Mouse (Mus musculus) adrenal gland, adult (tissue): ENCODE data around the gene 5730455P16Rik.
A peak's percentile ranks its signal among the peaks of the same experiment; 100 is the strongest.
"Not testable (repeated sequence)": the region's sequence is repeated elsewhere in the genome, so short reads cannot be mapped to it uniquely, and the experiment has no call there.

Experiments used
- DNase-seq, 2 experiments: peaks; one replicate each; pipeline ENCODE4 v3.0.0; 2022 to 2023; ENCODE audit warnings: low spot score in 1 of 2; ENCODE audit not compliant: inconsistent age in 2 of 2

The 5730455P16Rik gene

GRCm38 (mm10) chr11:80382626-80383018, 4.8 kb upstream of the 5730455P16Rik start:
- DNase-seq: no peak

DNA sequence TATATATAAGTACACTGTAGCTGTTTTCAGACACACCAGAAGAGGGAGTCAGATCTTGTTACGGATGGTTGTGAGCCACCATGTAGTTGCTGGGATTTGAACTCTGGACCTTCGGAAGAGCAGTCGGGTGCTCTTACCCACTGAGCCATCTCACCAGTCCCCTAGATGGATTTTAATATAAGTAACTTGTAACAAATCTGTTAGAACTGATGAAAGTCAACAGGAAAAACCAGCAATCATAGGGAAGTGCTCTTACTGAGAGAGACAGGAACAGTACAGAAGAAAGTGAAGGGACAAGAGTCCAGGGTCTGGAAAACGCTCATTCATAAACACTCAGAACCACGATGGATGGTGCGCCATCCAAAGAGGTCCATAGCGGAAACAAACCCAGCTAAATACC, 1.4 kb upstream of the 5730455P16Rik start:
- DNase-seq: not testable (repeated sequence)

DNA sequence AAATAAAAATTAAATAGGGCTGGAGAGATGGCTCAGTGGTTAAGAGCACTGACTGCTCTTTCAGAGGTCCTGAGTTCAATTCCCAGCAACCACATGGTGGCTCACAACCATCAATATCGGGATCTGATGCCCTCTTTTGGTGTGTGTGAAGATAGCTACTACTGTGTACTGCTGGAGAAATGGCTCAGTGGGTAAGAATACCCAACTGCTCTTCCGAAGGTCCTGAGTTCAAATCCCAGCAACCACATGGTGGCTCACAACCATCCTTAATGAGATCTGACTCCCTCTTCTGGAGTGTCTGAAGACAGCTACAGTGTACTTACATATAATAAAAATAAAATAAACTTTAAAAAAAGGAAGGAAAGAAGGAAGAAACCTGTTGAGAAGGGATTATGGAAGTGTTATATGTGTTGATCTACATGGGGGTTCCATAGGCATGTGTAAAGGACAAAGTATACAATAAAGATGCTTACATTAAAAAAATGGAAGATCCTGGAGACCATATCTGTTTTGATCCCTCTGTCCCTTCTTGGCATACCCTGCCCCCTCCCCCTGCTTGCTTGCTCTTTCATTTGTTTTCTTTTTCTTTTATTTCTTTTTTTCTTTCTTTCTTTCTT, 726 bp upstream of the 5730455P16Rik start:
- DNase-seq: not testable (repeated sequence)

DNA sequence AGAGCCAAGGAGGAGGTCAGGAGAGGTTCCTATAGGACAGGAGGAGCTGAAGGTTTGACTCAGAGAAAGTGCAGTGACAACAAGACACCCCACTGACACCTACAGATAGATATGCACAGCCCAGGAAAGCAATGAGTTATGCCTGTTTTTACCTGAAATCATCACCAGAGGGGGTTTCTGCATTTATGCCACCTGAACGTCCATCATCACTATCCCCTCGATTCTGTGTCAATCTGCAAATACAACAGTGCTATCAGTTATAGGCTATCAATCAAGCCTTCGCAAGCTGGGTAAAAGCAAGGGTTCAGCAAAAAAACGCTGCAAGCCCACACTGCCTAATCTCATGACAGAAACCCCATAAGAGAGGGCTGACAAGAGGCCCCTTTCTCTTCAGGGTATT, 1.2 kb downstream of the 5730455P16Rik start:
- DNase-seq: no peak

DNA sequence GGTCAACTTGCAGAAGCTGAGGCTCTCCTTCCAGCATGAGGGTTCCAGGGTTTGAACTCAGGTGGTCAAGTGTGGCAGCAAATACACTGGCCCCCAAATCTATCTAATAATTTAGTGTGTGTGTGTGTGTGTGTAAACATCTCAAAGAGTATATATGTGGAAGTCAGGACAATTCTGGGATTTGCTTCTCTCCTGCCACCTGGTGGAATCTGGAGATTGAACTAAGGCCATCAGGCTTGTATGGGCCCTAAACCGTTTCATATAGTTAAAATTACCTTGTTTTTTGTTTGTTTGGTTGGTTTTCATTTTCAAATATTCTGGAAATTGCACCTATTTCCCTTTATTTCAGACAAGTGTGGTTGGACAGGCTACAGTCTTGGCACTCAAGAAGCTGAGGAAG, 8.9 kb downstream of the 5730455P16Rik start:
- no peak for DNase-seq

DNA sequence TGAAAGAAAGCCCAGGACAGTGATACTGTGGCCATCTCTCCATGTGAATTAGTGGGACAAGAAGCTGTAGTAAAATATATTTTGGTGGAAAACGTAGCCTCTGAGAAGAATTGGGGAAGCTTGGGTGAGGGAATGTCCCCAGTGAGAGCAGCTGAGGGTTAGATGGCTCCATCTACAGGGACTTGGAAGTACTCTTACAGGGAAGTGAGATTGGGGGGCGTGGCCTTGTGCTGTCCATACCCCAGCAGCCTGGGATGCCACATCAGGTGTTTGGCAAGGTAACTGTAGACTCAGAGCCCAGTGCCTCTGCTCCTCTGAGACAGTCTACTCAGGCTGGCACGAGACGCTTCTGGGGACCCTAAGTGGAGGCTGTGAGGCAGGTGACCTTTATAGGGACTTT, 23.0 kb downstream of the 5730455P16Rik start:
- DNase-seq: no peak

GRCm38 (mm10) chr11:80351832-80352430, 25.9 kb downstream of the 5730455P16Rik start:
- DNase-seq: peak; percentile 82 to 95

DNA sequence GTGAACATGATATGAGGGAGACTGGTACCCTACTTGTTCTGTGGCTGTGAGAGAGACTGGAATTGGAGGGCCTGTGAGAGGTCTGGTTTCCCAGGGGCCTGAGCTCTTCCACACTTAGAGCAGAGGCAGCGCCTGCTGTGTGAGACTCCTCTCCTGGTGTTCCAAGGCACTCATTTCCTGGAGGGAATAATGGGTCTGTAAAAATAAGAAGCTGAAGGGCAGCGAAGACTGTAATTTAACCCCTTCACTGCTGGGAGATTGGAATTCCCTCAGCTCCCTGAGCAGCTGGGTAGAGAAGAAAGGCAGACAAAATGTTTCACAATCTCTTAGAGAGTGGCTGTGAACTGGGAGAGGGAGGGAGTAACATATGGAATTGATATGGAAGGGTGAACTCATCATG, 35.4 kb downstream of the 5730455P16Rik start:
- no peak for DNase-seq

DNA sequence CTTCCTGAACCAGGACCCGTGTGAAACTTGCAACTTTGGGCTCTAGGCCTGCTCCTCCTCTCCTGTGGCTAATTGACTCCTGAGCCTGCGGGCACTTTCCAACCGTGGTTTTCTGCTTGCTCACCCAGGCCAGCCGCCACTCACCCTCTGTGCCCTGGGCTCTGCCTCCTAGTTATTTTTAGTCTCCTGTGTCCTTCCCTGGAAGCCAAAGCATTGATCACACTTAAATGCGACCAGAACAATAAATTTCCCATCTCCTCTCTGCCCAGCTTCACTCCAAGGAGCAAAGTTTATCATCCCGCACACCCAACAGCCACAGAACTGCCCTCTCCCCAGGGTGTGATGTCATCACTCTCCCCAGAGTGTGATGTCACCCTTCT, 41.5 kb downstream of the 5730455P16Rik start:
- peak; percentile 69 to 84 for DNase-seq

GRCm38 (mm10) chr11:80335609-80336350, 42.1 kb downstream of the 5730455P16Rik start:
- DNase-seq: peak; percentile 73 to 86

- DNase-seq: peak in 1 of 2 experiments; percentile 16
Measured at GRCm38 (mm10) chr11:80332709-80333400, 45.0 kb downstream of the 5730455P16Rik start.

DNA sequence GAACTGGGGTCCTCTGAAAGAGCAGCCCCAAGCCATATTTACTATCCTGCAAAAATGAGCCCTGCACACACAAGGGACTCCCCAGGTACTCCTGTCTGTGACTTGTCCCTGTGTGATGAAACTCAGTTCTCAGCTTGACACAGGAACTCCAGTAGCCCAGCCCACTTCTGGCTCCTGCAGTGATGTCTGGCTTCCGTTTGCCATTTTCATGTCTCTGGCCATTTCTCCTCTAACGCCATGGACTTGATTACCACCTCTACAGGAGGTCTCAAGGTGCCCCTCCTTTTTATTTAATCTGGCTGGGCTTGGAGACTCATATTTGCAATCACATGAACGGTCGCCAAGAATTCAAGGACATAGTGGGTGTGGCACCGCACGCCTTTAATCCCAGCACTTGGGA, 53.2 kb downstream of the 5730455P16Rik start:
- DNase-seq: peak in 1 of 2 experiments; percentile 17

- no peak for DNase-seq
Measured at GRCm38 (mm10) chr11:80323255-80323654, 54.6 kb downstream of the 5730455P16Rik start.

- no peak for DNase-seq
Measured at GRCm38 (mm10) chr11:80315743-80316639, 61.8 kb downstream of the 5730455P16Rik start.

DNA sequence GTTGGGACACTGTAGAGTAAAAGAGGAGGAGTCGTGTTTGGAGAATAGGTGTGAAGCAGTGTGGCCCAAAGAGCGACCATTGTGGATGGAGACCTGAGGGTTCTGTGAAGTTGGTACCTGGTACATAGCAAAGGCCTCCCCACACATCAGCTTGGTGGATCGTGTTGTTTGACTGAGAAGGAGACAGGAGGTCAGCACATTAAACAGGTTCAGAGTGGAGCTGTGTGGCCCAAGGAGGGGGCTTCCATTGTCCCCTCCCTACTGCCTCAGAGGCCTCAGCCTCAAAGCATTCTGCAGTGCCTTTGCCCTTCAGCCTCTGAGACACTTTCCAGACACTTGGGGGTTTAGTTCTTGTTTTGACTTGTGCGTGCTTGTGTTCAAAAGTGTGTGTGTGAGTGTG, 63.9 kb downstream of the 5730455P16Rik start:
- DNase-seq: no peak

- DNase-seq: no peak
Measured at GRCm38 (mm10) chr11:80313462-80313861, 64.4 kb downstream of the 5730455P16Rik start.

DNA sequence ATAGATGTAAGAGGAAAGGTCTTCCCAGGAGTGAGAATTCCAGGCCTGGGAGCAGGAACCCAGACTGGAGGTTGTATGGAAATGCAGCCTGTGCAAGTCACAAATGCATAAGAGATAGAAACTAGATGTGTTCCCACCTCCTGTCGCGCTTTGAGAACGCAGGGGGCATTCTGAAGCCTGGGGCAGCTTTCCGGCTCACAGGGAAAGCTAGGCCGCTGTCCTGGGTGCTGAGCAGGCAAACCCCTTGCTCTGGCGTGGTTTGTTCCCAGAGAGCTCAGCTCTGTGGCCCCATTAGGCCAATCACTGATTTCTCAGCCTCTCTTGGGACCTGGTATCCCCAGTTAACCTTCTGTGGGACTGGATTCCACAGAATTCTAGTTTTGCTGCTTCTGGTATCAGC, 65.3 kb downstream of the 5730455P16Rik start:
- no peak for DNase-seq

DNA sequence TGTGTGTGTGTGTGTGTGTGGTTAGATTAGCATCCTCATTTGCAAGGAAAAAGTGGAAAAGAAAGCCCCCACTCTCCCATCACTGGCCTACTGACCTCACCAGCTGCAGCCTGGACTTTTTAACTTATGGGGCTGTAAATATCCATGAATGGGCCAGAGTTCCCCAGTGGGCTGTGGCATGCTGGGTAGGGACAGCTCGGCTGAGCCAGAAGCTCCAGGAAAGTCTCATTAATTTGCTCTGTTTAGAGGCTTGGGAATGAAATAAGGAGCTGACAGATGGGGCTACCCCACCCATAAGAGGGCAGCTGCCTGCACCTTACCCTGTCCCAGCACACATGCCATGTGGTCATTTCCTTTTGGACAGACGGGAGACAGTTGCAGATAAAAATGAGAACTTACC, 65.8 kb downstream of the 5730455P16Rik start:
- DNase-seq: no peak

- no peak for DNase-seq
Measured at GRCm38 (mm10) chr11:80311271-80311670, 66.6 kb downstream of the 5730455P16Rik start.
